Mouse (Mus musculus): ENCODE results near the gene Psapl1. TPM values are rescaled to one million over a fixed set of nuclear protein-coding genes. Genes with fewer than 3 reads are reported as not detected.

Psapl1 gene
- polyA plus RNA-seq, 1 experiment from 2014 or later = 0.11 TPM

DNA sequence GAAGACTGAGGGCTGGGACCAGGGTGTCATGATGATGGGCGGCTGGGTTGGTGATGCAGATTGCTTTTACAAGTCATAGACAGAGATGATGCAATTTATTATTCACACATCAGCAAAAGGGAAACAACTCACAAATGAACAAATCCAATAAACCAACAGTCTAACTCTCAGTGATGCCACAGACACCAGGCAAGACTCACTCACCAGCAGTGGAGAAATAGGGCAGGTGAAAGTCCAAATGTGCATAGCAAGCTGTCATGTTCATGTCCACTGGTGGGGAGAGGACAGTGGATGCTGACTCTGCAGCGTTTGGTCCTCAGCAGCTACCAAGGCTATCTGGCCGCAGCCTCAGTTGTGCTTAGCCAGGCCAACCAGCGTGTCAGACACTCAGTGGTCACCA, 26.9 kb upstream of the Psapl1 start:
- Histone ChIP-seq H3K4me3 (ENCODE audit: low read depth, low read length) (no peak overlapping the region), H3K9me3 (ENCODE audit: control insufficient read depth, low read length) (no peaks in the 10 kb centered on the region), H3K27me3 (ENCODE audit: control insufficient read depth, insufficient read depth, low read length) (no peaks in the 10 kb centered on the region), H3K4me2 (ENCODE audit: low read depth, severe bottlenecking) (no peak overlapping the region), H3K9ac (ENCODE audit: low read length) (no peak overlapping the region), H3K4me1 (ENCODE audit: control insufficient read depth, insufficient read depth, low read length) (no peaks in the 10 kb centered on the region; the same call in 1 of the 2 replicates), H3K27ac (replicated peaks; ENCODE audit: low read depth, low read length) (no peak overlapping the region), H3K36me3 (ENCODE audit: control insufficient read depth, insufficient read depth, low read length) (no peaks in the 10 kb centered on the region)
- DNase-seq (ENCODE audit: low spot score) (no peak), ATAC-seq (ENCODE audit: insufficient number of reproducible peaks, low FRiP score, low TSS enrichment, low read depth) (no peak)
- WGBS = 94% methylated on average over 4 of the region's 4 CpGs

DNA sequence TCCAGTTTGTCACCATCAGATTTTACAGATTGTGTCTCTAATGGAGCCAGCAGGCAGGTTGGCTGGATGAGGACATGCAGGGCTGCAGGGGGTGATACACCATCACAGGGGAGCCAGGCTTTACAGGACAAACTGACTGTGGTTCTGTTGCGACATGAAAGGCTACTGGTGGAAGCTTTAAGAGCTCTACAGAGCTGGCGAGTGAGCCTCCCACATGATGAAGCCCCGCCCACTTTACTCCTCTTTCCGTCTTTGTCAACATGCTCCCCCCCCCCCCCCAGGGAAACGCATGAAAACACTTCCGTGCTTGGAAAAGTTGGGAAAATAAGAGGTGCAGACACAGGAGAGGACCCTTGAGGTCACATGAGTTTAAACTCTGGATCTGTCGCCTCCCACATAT, 25.6 kb upstream of the Psapl1 start:
- no peaks in the 10 kb centered on the region for H3K36me3 ChIP-seq (ENCODE audit: control insufficient read depth, insufficient read depth, low read length)
- H3K27me3 ChIP-seq (ENCODE audit: control insufficient read depth, insufficient read depth, low read length) = no peaks in the 10 kb centered on the region
- H3K4me2 ChIP-seq (ENCODE audit: low read depth, severe bottlenecking) = no peak overlapping the region
- H3K4me1 ChIP-seq (ENCODE audit: control insufficient read depth, insufficient read depth, low read length) = no peaks in the 10 kb centered on the region; the same call in 1 of the 2 replicates
- no peak for DNase-seq (ENCODE audit: low spot score)
- WGBS = 47% methylated on average over 7 of the region's 7 CpGs
- H3K4me3 ChIP-seq (ENCODE audit: low read depth, low read length) = no peak overlapping the region
- ATAC-seq (ENCODE audit: insufficient number of reproducible peaks, low FRiP score, low TSS enrichment, low read depth) = no peak
- no peak overlapping the region for H3K9ac ChIP-seq (ENCODE audit: low read length)
- H3K9me3 ChIP-seq (ENCODE audit: control insufficient read depth, low read length) = no peaks in the 10 kb centered on the region
- no peak overlapping the region for H3K27ac ChIP-seq (replicated peaks; ENCODE audit: low read depth, low read length)

DNA sequence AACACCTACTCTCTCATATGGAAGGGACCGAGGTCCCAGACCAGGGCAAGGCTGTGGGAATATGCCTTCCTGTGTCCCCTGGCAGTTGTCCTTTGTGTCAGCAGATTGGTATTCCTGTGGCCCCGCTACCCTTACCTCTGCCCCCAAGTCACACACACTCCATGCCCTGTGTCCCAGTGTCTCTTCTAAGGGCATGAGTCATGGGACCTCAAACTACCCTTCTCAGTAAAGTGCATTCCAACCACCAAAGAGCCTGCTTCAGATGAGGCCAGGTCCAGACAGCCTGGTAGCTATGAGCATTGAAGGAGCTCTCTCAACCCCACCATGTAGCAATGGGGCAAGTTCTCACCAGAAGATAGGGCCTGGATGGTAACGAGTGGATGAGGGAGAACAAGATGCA, 25.0 kb upstream of the Psapl1 start:
- DNase-seq (ENCODE audit: low spot score) (no peak), ATAC-seq (ENCODE audit: insufficient number of reproducible peaks, low FRiP score, low TSS enrichment, low read depth) (no peak)
- no peaks in the 10 kb centered on the region for H3K9me3 ChIP-seq (ENCODE audit: control insufficient read depth, low read length)
- H3K27ac ChIP-seq (replicated peaks; ENCODE audit: low read depth, low read length) = no peak overlapping the region
- H3K4me3 ChIP-seq (ENCODE audit: low read depth, low read length) = no peak overlapping the region
- H3K27me3 ChIP-seq (ENCODE audit: control insufficient read depth, insufficient read depth, low read length) = no peaks in the 10 kb centered on the region
- no peaks in the 10 kb centered on the region for H3K36me3 ChIP-seq (ENCODE audit: control insufficient read depth, insufficient read depth, low read length)
- no peak overlapping the region for H3K4me2 ChIP-seq (ENCODE audit: low read depth, severe bottlenecking)
- WGBS = 92% methylated on average over 3 of the region's 3 CpGs
- no peaks in the 10 kb centered on the region; the same call in 1 of the 2 replicates for H3K4me1 ChIP-seq (ENCODE audit: control insufficient read depth, insufficient read depth, low read length)
- no peak overlapping the region for H3K9ac ChIP-seq (ENCODE audit: low read length)

DNA sequence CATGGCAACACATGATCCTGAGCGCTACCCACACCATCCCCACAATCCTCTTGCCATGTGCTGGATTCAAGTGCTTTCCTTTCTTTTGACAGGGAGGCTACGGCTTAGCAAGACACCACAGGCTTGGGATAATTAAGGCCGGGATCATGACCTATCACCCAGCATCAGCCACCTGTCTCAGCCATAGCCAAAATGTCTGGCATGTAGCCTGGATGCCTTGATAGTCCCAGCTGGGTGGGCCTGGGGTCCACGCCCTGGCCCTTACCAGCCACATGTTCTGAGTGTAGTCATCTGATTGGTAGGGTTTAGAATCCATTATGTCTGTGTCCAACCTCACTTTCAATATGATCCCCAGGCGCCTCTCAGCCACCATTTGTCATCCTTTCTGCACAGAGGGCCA, 24.1 kb upstream of the Psapl1 start:
- Histone ChIP-seq H3K4me2 (ENCODE audit: low read depth, severe bottlenecking) (no peak overlapping the region), H3K36me3 (ENCODE audit: control insufficient read depth, insufficient read depth, low read length) (no peaks in the 10 kb centered on the region), H3K4me3 (ENCODE audit: low read depth, low read length) (no peak overlapping the region), H3K9me3 (ENCODE audit: control insufficient read depth, low read length) (no peaks in the 10 kb centered on the region), H3K9ac (ENCODE audit: low read length) (no peak overlapping the region), H3K4me1 (ENCODE audit: control insufficient read depth, insufficient read depth, low read length) (no peaks in the 10 kb centered on the region; the same call in 1 of the 2 replicates), H3K27me3 (ENCODE audit: control insufficient read depth, insufficient read depth, low read length) (no peaks in the 10 kb centered on the region), H3K27ac (replicated peaks; ENCODE audit: low read depth, low read length) (no peak overlapping the region)
- DNase-seq (ENCODE audit: low spot score) = no peak
- WGBS = 85% methylated on average over 5 of the region's 5 CpGs
- ATAC-seq (ENCODE audit: insufficient number of reproducible peaks, low FRiP score, low TSS enrichment, low read depth) = no peak

DNA sequence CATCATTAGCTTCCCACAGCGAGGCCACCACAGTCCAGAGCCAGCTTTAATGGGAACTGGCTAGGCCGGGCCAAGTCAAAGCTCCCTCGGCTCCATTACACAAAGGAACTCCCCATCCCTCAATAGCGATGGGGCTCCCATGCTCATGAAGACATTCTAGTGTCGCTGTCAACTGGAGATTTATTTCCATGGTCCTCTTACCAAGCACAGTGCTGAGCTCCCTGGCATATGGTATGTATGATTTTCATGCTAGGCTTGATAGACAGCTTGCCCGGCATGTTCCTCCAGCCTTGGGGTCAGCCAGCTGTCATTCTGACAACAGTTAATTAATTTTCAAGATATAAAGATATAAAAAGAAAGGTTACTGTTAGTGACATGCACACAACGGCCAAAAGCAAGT, 21.5 kb upstream of the Psapl1 start:
- Histone ChIP-seq H3K4me1 (ENCODE audit: control insufficient read depth, insufficient read depth, low read length) (no peaks in the 10 kb centered on the region), H3K4me2 (ENCODE audit: low read depth, severe bottlenecking) (no peak overlapping the region), H3K4me3 (ENCODE audit: low read depth, low read length) (no peak overlapping the region), H3K36me3 (ENCODE audit: control insufficient read depth, insufficient read depth, low read length) (no peaks in the 10 kb centered on the region), H3K9me3 (ENCODE audit: control insufficient read depth, low read length) (no peaks in the 10 kb centered on the region), H3K27ac (replicated peaks; ENCODE audit: low read depth, low read length) (no peak overlapping the region), H3K27me3 (ENCODE audit: control insufficient read depth, insufficient read depth, low read length) (no peaks in the 10 kb centered on the region), H3K9ac (ENCODE audit: low read length) (no peak overlapping the region)
- ATAC-seq (ENCODE audit: insufficient number of reproducible peaks, low FRiP score, low TSS enrichment, low read depth) = no peak
- DNase-seq (ENCODE audit: low spot score) = no peak
- WGBS = 82% methylated on average over 7 of the region's 7 CpGs

DNA sequence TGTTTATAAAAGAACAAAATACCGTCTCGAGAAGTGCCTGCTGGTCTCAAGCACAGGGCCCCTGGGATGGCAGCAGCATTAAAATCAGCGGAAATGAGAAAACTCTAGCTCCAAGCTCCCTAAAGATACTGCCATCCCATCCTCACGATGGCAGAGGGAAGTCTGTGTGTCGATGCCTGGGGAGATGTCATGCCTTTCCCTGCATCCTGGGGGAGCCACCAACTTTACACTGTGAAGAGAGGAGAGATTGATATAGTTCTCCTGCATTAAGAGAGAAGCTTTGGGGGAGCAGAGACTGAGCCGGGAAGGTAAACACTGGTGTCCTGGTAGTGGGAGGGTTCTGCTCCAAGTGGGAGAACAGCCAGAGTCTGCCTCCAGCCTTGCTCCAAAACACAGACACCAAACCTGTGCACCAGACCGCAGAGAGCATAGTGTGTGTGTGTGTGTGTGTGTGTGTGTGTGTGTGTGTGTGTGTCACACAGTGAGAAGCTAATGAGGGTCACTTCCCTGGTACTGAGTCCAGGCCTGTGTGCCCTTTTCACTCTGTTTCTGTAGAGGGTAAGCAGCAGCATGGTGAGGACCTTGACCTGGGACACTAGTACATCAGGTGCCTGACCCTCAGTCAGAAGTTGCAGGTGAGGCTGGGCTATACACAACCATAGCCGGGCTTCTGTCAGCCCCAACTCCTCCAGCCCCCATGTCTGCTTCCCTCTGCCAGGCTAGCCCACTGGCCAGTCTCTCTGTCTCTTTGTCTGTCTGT, 17.3 kb upstream of the Psapl1 start:
- Histone ChIP-seq H3K9me3 (ENCODE audit: control insufficient read depth, low read length) (no peaks in the 10 kb centered on the region), H3K9ac (ENCODE audit: low read length) (no peak overlapping the region), H3K4me1 (ENCODE audit: control insufficient read depth, insufficient read depth, low read length) (no peaks in the 10 kb centered on the region), H3K27ac (replicated peaks; ENCODE audit: low read depth, low read length) (no peak overlapping the region), H3K36me3 (ENCODE audit: control insufficient read depth, insufficient read depth, low read length) (no peaks in the 10 kb centered on the region), H3K4me2 (ENCODE audit: low read depth, severe bottlenecking) (no peak overlapping the region), H3K4me3 (ENCODE audit: low read depth, low read length) (no peak overlapping the region), H3K27me3 (ENCODE audit: control insufficient read depth, insufficient read depth, low read length) (no peaks in the 10 kb centered on the region)
- 67% methylated on average over 8 of the region's 8 CpGs for WGBS
- DNase-seq (ENCODE audit: low spot score) (no peak), ATAC-seq (ENCODE audit: insufficient number of reproducible peaks, low FRiP score, low TSS enrichment, low read depth) (no peak)

DNA sequence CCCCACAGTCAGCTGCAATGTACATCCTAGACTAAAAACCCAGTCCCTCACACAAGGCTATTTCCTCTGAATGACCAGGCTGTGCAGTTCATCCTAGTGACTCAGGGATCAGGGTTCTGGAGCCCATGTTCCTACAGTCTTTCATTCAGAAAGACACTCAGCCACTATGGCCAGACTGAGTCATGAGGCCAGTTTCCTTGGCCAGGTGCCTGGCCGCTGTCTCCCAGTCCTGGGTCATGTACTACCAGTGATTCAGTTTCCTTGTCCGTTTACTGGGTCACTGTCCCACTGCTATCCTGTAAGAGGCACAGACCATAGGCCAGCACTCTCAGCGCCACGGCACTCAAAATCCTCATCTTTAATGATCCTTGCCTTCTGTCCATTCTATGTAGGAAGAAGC, 15.5 kb upstream of the Psapl1 start:
- Histone ChIP-seq H3K9ac (ENCODE audit: low read length) (no peak overlapping the region), H3K27ac (replicated peaks; ENCODE audit: low read depth, low read length) (no peak overlapping the region), H3K4me3 (ENCODE audit: low read depth, low read length) (no peak overlapping the region), H3K9me3 (ENCODE audit: control insufficient read depth, low read length) (no peaks in the 10 kb centered on the region), H3K4me2 (ENCODE audit: low read depth, severe bottlenecking) (no peak overlapping the region), H3K27me3 (ENCODE audit: control insufficient read depth, insufficient read depth, low read length) (no peaks in the 10 kb centered on the region), H3K4me1 (ENCODE audit: control insufficient read depth, insufficient read depth, low read length) (no peaks in the 10 kb centered on the region), H3K36me3 (ENCODE audit: control insufficient read depth, insufficient read depth, low read length) (no peaks in the 10 kb centered on the region)
- WGBS = 85% methylated on average over 4 of the region's 4 CpGs
- ATAC-seq (ENCODE audit: insufficient number of reproducible peaks, low FRiP score, low TSS enrichment, low read depth) = no peak
- no peak for DNase-seq (ENCODE audit: low spot score)

DNA sequence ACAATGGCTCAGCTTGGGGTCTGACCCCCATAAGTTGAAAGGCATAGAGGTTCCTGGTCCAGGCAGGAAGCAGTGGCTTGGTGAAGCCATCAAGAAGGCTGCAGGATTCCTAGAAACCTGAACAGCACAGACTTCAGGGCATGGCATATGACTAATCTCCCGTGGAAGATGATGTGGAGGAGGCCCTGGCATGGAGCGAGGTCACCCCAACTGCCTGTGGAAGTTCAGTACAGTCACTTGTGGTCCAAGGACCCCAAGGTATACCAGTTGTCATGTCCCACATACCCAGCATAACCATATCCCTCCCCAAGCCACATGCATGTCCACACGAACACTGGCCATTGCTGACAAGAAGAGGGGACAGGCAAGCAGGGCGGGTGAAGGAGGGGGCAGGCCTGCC, 12.5 kb upstream of the Psapl1 start:
- H3K9ac ChIP-seq (ENCODE audit: low read length) = no peak overlapping the region
- no peak overlapping the region for H3K4me3 ChIP-seq (ENCODE audit: low read depth, low read length)
- DNase-seq (ENCODE audit: low spot score) = no peak
- H3K4me1 ChIP-seq (ENCODE audit: control insufficient read depth, insufficient read depth, low read length) = 0 out of 2 replicates have a peak, but pooled peaks cover 3% of the 10 kb centered on the region
- H3K36me3 ChIP-seq (ENCODE audit: control insufficient read depth, insufficient read depth, low read length) = no peaks in the 10 kb centered on the region
- H3K4me2 ChIP-seq (ENCODE audit: low read depth, severe bottlenecking) = no peak overlapping the region
- no peak for ATAC-seq (ENCODE audit: insufficient number of reproducible peaks, low FRiP score, low TSS enrichment, low read depth)
- H3K9me3 ChIP-seq (ENCODE audit: control insufficient read depth, low read length) = no peaks in the 10 kb centered on the region
- H3K27me3 ChIP-seq (ENCODE audit: control insufficient read depth, insufficient read depth, low read length) = no peaks in the 10 kb centered on the region
- H3K27ac ChIP-seq (replicated peaks; ENCODE audit: low read depth, low read length) = no peak overlapping the region
- WGBS = 86% methylated on average over 4 of the region's 4 CpGs

DNA sequence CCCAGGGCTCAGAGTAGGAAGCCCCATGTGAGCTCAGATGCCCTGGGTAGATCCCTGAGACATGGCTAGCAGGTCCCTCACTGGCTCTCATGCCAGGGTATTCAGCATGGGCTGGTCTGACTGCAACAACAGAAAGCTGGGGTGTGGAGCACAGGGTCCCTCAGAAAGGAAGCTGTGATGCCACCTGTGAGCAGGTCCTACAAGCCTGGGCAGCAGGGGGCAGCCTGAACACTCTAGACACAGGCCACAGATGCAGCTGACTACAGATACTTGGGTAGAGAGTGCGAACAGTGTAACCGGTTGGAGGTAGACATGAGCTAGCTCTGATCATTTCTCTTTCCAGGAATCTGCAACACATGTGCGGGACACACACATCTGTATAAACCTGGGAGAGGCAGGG, 11.9 kb upstream of the Psapl1 start:
- Histone ChIP-seq H3K4me3 (ENCODE audit: low read depth, low read length) (no peak overlapping the region), H3K9ac (ENCODE audit: low read length) (no peak overlapping the region), H3K4me1 (ENCODE audit: control insufficient read depth, insufficient read depth, low read length) (0 out of 2 replicates have a peak, but pooled peaks cover 3% of the 10 kb centered on the region), H3K4me2 (ENCODE audit: low read depth, severe bottlenecking) (no peak overlapping the region), H3K27ac (replicated peaks; ENCODE audit: low read depth, low read length) (no peak overlapping the region), H3K27me3 (ENCODE audit: control insufficient read depth, insufficient read depth, low read length) (no peaks in the 10 kb centered on the region), H3K36me3 (ENCODE audit: control insufficient read depth, insufficient read depth, low read length) (no peaks in the 10 kb centered on the region), H3K9me3 (ENCODE audit: control insufficient read depth, low read length) (no peaks in the 10 kb centered on the region)
- ATAC-seq (ENCODE audit: insufficient number of reproducible peaks, low FRiP score, low TSS enrichment, low read depth) = no peak
- WGBS = 90% methylated on average over 3 of the region's 3 CpGs
- DNase-seq (ENCODE audit: low spot score) = no peak

All from limb, embryonic 11.5 days (tissue).